Comparison of ENCODE assay signal across 20 mouse cellular contexts in the genomic region with DNA sequence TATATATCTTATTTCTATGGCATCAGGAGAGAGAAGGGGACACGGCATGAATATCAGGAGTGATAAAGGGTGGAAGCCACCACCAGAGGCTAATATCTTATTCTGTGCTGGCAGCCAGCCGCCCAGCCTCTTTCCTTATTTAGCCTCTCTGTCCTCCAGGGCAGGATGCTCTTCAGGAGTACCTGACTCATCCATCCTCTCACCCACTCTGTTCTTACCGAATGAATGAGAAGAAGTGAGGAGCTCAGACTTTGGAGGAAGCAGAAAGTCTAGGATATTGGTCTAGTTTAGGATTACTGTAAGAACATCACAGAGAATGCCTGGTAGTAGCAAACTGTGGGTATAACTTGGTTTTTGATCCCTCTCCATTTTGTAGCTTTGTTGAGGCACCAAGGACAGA.
"Had no signal": no experiment of that assay in that cellular context is flagged by ENCODE, and none has a peak within 500 bp of the region (broad histone marks: within the 10 kb centered on the region; RNA-seq: fewer than 3 reads in every experiment).

No protein-coding gene starts in this region.

- ATAC-seq: forebrain, embryonic 13.5 days; forebrain, embryonic 14.5 days; forebrain, embryonic 15.5 days; forebrain, embryonic 16.5 days; forebrain, postnatal 0 days had no signal

- DNase-seq: cerebellum, adult 9-10 months; cerebellum, adult 9-11 months; cerebellum, postnatal 10 days; cerebellum, postnatal 14 days; cerebellum, postnatal 25 days; cerebellum, postnatal 36 days; embryo, embryonic 11 days; forebrain, postnatal 0 days; gastrocnemius, adult 2 months; gastrocnemius, postnatal 10 days; gastrocnemius, postnatal 14 days; gastrocnemius, postnatal 25 days; gastrocnemius, postnatal 36 days; heart, adult 11 months; heart, adult 18-20 months; heart, adult 2 months had no signal
